Mouse (Mus musculus): Measurements from ENCODE around the gene Pakap. TPM values are rescaled to one million over a fixed set of nuclear protein-coding genes. Genes with fewer than 3 reads are reported as not detected.

The Pakap gene
- polyA plus RNA-seq, 1 experiment: 0.38 TPM

GRCm38 (mm10) chr4:57755085-57755484, 187.1 kb downstream of the Pakap start:
- no peak overlapping the region for H3K4me3 ChIP-seq (ENCODE audit: control insufficient read depth, insufficient read depth, low read length)
- H3K27me3 ChIP-seq (ENCODE audit: control insufficient read depth, insufficient read depth, low read length): no peaks in the 10 kb centered on the region
- no peak overlapping the region for H3K27ac ChIP-seq (ENCODE audit: control insufficient read depth, insufficient read depth, low read length)
- WGBS: 87% methylated on average over 11 of the region's 11 CpGs
- no peaks in the 10 kb centered on the region for H3K36me3 ChIP-seq (ENCODE audit: control insufficient read depth, insufficient read depth, low read length)
- H3K4me1 ChIP-seq (replicated peaks; ENCODE audit: control insufficient read depth, insufficient read depth, low read length): no peaks in the 10 kb centered on the region
- TF ChIP-seq POLR2A (IDR thresholded peaks at IDR 0.05; ENCODE audit: control insufficient read depth, extremely low read depth, insufficient read depth, low read length, poor library complexity) (no peak), CTCF (IDR thresholded peaks at IDR 0.05; ENCODE audit: borderline replicate concordance, control insufficient read depth, extremely low read depth, insufficient read depth, low read length, poor library complexity) (no peak)
- no peak for DNase-seq

DNA sequence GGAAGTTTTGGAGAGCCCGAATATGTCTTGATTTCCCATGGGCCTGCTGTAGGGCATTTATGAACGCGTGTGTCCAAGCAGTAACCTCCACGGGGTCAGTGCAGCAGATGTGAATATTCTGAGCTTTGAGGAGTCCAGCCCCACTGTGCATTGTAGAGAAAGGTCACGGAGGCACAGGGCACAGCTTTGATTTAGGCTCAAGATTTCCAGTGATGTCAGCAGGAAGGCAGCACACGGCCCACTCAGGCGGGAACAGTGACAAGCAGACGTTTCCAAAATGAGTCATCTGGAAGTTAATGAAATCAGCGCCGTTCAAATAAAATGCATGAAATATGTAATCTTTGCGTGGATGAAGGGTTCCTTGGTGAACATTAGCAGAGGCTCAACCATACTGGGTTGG, 190.0 kb downstream of the Pakap start:
- H3K36me3 ChIP-seq (ENCODE audit: control insufficient read depth, insufficient read depth, low read length): no peaks in the 10 kb centered on the region
- no peak for DNase-seq
- no peaks in the 10 kb centered on the region for H3K27me3 ChIP-seq (ENCODE audit: control insufficient read depth, insufficient read depth, low read length)
- no peaks in the 10 kb centered on the region for H3K4me1 ChIP-seq (replicated peaks; ENCODE audit: control insufficient read depth, insufficient read depth, low read length)
- H3K4me3 ChIP-seq (ENCODE audit: control insufficient read depth, insufficient read depth, low read length): no peak overlapping the region
- TF ChIP-seq CTCF (IDR thresholded peaks at IDR 0.05; ENCODE audit: borderline replicate concordance, control insufficient read depth, extremely low read depth, insufficient read depth, low read length, poor library complexity) (no peak), POLR2A (IDR thresholded peaks at IDR 0.05; ENCODE audit: control insufficient read depth, extremely low read depth, insufficient read depth, low read length, poor library complexity) (no peak)
- no peak overlapping the region; the same call in 1 of the 2 replicates for H3K27ac ChIP-seq (ENCODE audit: control insufficient read depth, insufficient read depth, low read length)
- WGBS: 89% methylated on average over 11 of the region's 11 CpGs

DNA sequence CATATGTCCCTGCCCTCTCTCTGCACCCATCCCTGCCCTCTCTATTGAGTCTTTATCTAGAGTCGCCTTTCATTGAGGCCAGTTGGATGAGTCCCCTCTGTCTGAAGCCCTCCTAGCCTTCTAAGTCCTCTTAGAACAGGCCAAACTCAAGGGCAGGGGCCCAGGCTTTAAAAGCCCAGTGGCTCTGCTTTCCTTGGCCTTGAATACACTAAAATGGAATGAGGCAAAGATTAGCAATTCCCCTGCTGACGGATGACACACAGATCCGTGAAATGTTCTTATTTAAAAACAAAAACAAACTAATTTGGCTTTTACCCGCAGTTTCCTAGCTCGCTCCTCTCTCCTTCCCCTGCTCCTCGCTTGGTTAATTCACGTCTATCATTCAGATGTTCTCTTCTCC, 194.4 kb downstream of the Pakap start:
- no peak for TF ChIP-seq CTCF (IDR thresholded peaks at IDR 0.05; ENCODE audit: borderline replicate concordance, control insufficient read depth, extremely low read depth, insufficient read depth, low read length, poor library complexity)
- no peak for TF ChIP-seq POLR2A (IDR thresholded peaks at IDR 0.05; ENCODE audit: control insufficient read depth, extremely low read depth, insufficient read depth, low read length, poor library complexity)

GRCm38 (mm10) chr4:57764392-57764791, 196.4 kb downstream of the Pakap start:
- no peak for DNase-seq
- Histone ChIP-seq H3K4me1 (replicated peaks; ENCODE audit: control insufficient read depth, insufficient read depth, low read length) (no peaks in the 10 kb centered on the region), H3K4me3 (ENCODE audit: control insufficient read depth, insufficient read depth, low read length) (no peak overlapping the region), H3K36me3 (ENCODE audit: control insufficient read depth, insufficient read depth, low read length) (no peaks in the 10 kb centered on the region), H3K27me3 (ENCODE audit: control insufficient read depth, insufficient read depth, low read length) (no peaks in the 10 kb centered on the region), H3K27ac (ENCODE audit: control insufficient read depth, insufficient read depth, low read length) (no peak overlapping the region)
- WGBS: 79% methylated on average over 1 of the region's 1 CpGs
- no peak for TF ChIP-seq CTCF (IDR thresholded peaks at IDR 0.05; ENCODE audit: borderline replicate concordance, control insufficient read depth, extremely low read depth, insufficient read depth, low read length, poor library complexity)
- TF ChIP-seq POLR2A (IDR thresholded peaks at IDR 0.05; ENCODE audit: control insufficient read depth, extremely low read depth, insufficient read depth, low read length, poor library complexity): no peak

More for the DNA sequence above, 194.4 kb downstream of the Pakap start:
- DNase-seq: no peak
- WGBS: 92% methylated on average over 7 of the region's 7 CpGs
- Histone ChIP-seq H3K4me1 (replicated peaks; ENCODE audit: control insufficient read depth, insufficient read depth, low read length) (no peaks in the 10 kb centered on the region), H3K27ac (ENCODE audit: control insufficient read depth, insufficient read depth, low read length) (no peak overlapping the region), H3K27me3 (ENCODE audit: control insufficient read depth, insufficient read depth, low read length) (no peaks in the 10 kb centered on the region), H3K36me3 (ENCODE audit: control insufficient read depth, insufficient read depth, low read length) (no peaks in the 10 kb centered on the region), H3K4me3 (ENCODE audit: control insufficient read depth, insufficient read depth, low read length) (no peak overlapping the region)

DNA sequence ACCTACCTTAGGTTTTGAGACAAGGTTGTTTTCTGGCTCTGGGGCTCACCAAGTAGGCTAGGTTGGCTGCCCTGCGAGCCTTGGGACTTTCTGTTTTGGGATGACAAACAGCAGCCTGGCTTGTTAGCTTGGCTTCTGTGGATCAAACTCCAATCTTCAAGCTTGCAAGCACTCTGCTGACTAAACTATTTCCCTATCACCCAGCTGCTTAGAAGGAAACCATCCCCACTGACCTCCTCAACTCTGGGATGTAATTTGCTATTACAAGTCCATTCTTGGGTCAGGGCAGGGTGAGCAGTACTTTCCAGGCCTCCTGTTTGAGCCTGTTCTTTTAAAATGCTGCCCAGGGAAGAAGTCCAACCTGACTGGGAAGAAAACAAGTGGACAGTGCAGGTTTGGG, 196.9 kb downstream of the Pakap start:
- WGBS: 97% methylated on average over 1 of the region's 1 CpGs
- H3K4me1 ChIP-seq (replicated peaks; ENCODE audit: control insufficient read depth, insufficient read depth, low read length): no peaks in the 10 kb centered on the region
- no peak overlapping the region for H3K27ac ChIP-seq (ENCODE audit: control insufficient read depth, insufficient read depth, low read length)
- DNase-seq: no peak
- no peaks in the 10 kb centered on the region for H3K27me3 ChIP-seq (ENCODE audit: control insufficient read depth, insufficient read depth, low read length)
- TF ChIP-seq CTCF (IDR thresholded peaks at IDR 0.05; ENCODE audit: borderline replicate concordance, control insufficient read depth, extremely low read depth, insufficient read depth, low read length, poor library complexity) (no peak), POLR2A (IDR thresholded peaks at IDR 0.05; ENCODE audit: control insufficient read depth, extremely low read depth, insufficient read depth, low read length, poor library complexity) (no peak)
- no peak overlapping the region for H3K4me3 ChIP-seq (ENCODE audit: control insufficient read depth, insufficient read depth, low read length)
- no peaks in the 10 kb centered on the region for H3K36me3 ChIP-seq (ENCODE audit: control insufficient read depth, insufficient read depth, low read length)

- no peak overlapping the region for H3K27ac ChIP-seq (ENCODE audit: control insufficient read depth, insufficient read depth, low read length)
- H3K36me3 ChIP-seq (ENCODE audit: control insufficient read depth, insufficient read depth, low read length): no peaks in the 10 kb centered on the region
- H3K4me1 ChIP-seq (replicated peaks; ENCODE audit: control insufficient read depth, insufficient read depth, low read length): no peaks in the 10 kb centered on the region
- TF ChIP-seq POLR2A (IDR thresholded peaks at IDR 0.05; ENCODE audit: control insufficient read depth, extremely low read depth, insufficient read depth, low read length, poor library complexity) (no peak), CTCF (IDR thresholded peaks at IDR 0.05; ENCODE audit: borderline replicate concordance, control insufficient read depth, extremely low read depth, insufficient read depth, low read length, poor library complexity) (no peak)
- DNase-seq: no peak
- 93% methylated on average over 4 of the region's 4 CpGs for WGBS
- no peaks in the 10 kb centered on the region for H3K27me3 ChIP-seq (ENCODE audit: control insufficient read depth, insufficient read depth, low read length)
- H3K4me3 ChIP-seq (ENCODE audit: control insufficient read depth, insufficient read depth, low read length): no peak overlapping the region
These were observed 197.8 kb downstream of the Pakap start for GRCm38 (mm10) chr4:57765806-57766205.

GRCm38 (mm10) chr4:57769007-57769406, 201.0 kb downstream of the Pakap start:
- Histone ChIP-seq H3K36me3 (ENCODE audit: control insufficient read depth, insufficient read depth, low read length) (no peaks in the 10 kb centered on the region), H3K4me3 (ENCODE audit: control insufficient read depth, insufficient read depth, low read length) (no peak overlapping the region), H3K27me3 (ENCODE audit: control insufficient read depth, insufficient read depth, low read length) (no peaks in the 10 kb centered on the region), H3K4me1 (replicated peaks; ENCODE audit: control insufficient read depth, insufficient read depth, low read length) (no peaks in the 10 kb centered on the region; the same call in 1 of the 2 replicates), H3K27ac (ENCODE audit: control insufficient read depth, insufficient read depth, low read length) (no peak overlapping the region)
- WGBS: 95% methylated on average over 3 of the region's 3 CpGs
- no peak for DNase-seq
- TF ChIP-seq CTCF (IDR thresholded peaks at IDR 0.05; ENCODE audit: borderline replicate concordance, control insufficient read depth, extremely low read depth, insufficient read depth, low read length, poor library complexity) (no peak), POLR2A (IDR thresholded peaks at IDR 0.05; ENCODE audit: control insufficient read depth, extremely low read depth, insufficient read depth, low read length, poor library complexity) (no peak)

Data from thymus, adult 2 months (tissue).